Mouse (Mus musculus) urinary bladder, postnatal 36 days (tissue): ENCODE data around the gene Smo.
A peak's percentile ranks its signal among the peaks of the same experiment; 100 is the strongest.

Experiments used
- DNase-seq, 2 experiments: peaks; one replicate each; pipeline ENCODE4 v3.0.0; 2022; ENCODE audit warnings: low spot score in 2 of 2, mixed read lengths in 1 of 2

The Smo gene

DNA sequence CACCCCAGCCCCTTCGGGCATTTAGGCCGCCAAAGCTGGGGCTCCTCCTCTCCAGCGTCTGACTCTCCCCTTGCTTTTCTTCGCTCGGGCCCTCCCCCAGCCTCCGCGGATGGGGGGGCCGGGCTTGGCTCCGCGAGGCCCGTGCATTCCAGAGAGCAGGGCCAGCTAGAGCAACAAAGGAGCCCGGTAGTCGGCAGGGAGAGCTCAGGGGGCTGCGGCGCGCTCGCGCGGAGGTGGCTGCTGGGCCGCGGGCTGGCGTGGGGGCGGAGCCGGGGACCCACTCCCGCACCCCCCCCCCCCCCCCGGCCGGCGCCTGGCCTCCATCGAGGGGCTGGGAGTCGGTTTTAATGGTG is at the start of gene Smo:
Gene Smo, plus strand, starts transcription at position 168 of the 353 bp plus-strand sequence.
- peak; percentile 68 to 77 for DNase-seq

DNA sequence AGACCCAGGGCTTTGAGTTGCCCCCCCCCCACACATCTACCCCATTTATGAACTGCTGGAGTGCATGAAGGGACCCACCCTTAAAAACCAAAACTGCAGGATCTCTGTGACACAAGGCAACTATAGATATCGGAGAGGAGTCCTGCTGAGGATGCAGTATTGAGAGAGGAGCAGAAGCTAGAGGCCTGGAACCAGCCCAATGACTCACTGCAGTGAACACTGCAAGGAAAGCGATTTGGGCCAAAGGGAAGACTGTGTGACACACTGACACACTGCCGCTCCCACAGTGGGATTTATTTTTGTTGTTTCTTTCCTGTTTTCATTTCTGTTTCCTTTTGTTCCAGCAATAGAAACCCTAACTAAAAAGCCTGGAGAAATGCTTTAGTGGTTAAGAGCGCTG is 49.4 kb upstream of the Smo start:
- DNase-seq = peak in 1 of 2 experiments; percentile 24

DNA sequence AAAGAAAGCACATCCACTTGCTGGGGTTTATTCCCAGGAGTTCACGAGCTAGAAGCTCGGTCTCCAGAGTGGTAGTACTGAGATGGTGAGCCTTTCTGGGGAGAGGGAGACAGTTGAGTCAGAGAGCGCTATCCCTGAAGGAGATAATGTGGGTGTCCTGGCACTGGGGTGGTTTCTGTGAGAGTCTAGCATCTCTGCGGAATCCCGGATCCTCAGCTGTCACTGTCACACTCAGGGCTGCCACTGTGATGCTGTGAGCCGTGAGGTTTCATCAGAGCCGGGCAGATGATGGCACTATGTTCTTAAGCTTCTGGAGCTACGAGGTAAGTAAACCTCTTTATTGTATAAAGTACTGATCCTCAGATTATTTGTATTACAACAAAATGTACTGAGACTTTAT is 45.8 kb upstream of the Smo start:
- no peak for DNase-seq

DNA sequence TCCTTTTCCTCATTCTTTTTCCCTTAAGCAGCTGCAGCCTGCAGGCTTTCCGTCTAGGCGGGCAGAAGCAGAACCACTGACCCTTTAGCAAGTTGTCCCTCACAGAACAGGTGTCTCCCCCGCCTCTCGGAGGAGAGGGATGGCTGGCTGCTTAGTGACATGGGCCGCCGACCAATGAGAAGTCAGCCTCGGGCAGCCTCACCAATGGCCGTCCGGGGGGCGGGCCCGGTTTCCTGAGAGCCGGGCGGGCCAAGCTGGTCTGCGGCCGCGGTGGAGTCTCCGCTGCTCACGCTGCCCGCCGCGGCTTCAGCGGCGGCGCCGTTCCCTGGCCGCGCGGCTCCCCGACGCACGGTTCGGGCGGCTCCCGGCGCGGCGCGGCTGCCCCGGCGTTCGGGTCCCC is 41.4 kb upstream of the Smo start, which contains the start of gene Tspan33:
Gene Tspan33, plus strand, starts transcription at position 270 of the 400 bp plus-strand sequence.
- peak; percentile 87 to 93 for DNase-seq

DNA sequence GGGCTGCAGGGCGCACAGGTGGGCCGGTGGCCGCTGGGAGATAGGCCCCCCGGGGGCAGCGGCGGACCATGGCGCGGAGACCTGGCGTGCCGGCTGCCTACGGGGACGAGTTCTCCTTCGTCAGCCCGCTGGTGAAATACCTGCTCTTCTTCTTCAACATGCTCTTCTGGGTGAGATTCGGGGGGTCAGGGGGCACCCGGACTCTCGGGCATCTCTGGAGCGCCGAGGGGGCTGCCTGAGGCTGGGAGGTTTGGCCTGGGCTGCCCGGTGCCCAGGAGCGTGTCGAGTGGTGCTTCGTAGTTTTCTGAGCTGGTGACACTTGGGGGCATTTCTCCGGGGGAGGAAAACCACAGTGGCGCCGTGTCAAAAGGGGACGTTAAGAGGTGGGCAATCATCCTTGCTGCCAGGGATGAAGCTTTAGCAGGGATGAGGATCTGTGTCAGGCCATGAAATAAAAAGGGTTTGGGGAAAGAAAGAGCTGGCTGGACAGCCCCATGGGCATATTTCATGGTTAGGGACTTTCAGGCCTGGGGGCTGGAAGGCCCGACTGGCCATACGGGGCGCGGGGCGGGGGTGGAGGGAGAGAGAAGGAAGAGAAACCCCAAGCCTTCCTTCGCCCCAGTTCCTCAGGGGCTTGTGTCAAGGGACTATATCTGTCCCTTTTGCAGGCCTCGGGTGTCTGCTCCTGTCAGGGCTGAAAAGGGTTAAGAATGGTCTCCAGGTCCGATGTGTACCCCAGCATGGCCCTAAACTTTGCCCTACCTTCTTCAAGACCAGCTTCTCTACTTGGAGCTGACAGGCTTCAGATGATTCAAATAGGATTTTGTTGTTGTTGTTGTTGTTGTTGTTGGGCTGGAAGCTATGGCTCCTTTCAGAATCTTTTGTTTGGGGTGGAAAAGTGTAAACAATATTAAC is 40.7 kb upstream of the Smo start:
- DNase-seq = no peak

DNA sequence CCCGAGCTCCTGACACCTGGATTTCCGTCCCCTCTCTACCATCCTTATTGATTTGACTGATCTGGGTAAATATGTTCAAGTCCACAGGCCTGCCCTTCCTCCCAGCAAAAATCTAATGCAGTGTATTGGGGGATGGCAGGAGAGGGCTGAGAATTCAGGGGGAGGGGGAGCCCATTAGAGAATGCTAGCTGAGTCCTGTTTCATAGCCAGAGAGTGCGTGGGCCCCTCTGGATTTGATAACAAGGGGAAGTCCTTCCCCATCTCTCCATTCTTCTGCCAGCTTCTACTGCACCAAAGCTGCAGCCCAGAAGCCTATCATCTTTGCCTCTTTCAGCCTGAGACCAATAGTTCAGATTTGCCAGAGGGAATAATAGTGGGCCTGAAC is 40.0 kb upstream of the Smo start:
- no peak for DNase-seq

DNA sequence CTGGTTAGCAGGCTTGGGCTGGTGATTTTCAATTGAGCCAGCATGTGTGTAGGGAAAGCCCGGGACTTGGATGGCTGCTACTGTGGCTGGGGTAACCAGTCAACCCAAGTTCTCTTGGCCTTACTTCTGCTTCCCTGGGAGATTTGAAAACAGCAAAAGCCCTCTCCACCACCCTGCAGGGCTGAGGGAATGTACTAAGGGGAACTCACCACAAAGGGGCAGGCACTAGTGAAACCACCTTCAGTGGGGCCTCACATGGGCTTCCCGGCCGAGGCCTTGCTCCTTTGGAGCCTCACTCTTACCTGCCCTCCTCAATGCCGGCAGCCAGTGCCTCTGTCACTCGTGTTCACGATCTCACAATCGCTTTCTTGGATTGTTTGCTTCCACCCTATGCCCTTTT is 39.3 kb upstream of the Smo start:
- no peak for DNase-seq

DNA sequence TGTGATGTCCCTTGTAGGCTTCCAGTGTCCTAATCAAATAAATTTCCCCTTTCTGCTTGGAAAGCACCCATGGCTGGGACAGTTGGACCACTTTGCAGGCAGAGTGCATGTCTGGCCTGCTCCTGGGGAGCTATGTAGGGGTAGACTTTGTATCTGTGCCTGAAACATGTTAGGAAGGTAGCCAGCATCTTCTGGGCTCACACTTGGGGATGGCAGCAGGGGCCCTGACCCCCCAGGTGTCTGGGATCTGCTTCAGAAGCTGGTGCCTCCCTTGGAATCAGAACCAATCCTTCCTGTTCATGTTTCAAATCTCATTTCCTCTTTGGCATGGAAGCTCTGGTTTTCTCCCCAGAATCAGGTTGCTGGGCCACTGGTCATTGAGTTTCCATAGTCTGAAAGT is 38.2 kb upstream of the Smo start:
- DNase-seq = no peak

DNA sequence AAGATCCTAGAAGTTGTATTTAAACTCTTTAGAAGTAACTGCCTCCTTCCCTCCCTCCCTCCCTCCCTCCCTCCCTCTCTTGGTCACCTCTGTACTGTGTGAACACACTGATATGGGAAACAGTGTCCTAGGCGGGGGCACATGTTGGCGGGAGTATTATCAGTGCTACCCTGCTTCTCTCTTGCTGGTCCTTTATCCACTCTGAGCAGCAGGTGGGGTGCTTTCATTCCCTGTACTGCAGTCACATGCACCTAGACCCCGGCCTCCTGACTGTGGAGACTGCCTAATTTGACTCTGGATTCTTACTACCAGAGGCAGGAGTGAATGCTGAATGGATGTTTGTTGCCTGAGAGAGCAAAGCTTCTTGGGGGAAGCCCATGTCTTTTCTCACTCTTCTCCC is 37.8 kb upstream of the Smo start:
- DNase-seq = no peak

DNA sequence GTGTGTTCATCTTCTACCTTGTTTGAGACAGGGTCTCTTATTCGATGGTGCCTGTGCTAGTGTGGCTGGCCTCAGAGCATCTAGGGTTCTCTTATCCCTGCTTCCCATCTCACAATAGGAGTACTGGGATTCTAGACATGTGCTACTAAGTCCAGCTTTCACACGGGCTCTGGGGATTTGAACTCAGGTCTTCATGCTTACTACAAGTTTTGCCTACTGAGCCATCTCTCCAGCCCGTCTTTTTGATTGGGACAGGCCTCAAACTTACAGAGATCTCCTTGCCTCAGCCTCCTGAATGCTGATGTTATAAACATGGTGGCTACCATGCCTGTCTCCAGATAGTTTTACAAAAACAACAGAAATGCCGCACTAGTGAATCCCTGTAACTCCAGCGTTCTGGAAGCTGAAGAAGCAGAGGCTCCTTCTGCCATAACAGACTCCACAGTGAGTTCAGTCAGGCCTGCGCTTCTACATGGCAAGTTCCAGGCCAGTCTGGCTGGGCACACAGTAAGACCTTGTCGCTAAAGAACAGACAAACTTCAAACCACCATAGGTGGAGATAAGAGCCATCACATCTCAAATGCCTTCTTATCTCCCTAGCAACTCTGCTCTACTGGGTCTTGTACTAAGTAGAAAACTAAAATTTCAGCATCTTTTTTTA is 36.1 kb upstream of the Smo start:
- no peak for DNase-seq

DNA sequence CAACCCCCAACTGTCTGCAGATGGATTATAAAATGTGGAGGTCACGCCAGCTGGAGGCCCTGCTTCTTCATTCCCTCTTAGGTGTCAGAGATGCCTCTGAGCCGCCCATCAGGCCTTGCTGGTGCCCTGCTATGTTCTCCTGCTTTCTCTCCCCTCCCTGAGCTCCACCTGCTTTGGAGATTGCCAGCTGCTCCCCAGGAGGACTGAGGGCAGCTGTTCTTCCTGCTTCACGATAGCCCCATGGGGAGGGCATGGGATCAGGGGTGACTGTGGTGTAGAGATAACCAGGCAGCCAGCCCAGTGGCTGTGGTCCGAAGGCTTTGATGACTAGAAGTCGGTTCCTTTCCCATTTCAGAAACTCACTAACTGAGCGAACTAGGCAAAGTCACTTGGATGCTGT is 34.3 kb upstream of the Smo start:
- no peak for DNase-seq

DNA sequence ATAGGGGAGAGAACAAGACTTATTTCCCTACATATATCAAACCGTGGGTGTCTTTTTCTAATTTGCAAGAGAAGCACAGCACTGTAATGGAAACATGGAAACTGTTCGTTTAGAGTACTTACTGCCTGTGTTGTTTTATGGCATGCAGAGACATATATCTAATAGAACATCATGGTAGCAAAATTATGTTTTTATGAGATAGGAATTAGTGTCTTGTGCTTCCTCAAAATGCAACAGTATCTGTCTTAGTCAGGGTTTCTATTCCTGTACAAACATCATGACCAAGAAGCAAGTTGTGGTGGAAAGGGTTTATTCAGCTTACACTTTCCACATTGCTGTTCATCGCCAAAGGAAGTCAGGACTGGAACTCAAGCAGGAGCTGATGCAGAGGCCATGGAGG is 33.2 kb upstream of the Smo start:
- no peak for DNase-seq

DNA sequence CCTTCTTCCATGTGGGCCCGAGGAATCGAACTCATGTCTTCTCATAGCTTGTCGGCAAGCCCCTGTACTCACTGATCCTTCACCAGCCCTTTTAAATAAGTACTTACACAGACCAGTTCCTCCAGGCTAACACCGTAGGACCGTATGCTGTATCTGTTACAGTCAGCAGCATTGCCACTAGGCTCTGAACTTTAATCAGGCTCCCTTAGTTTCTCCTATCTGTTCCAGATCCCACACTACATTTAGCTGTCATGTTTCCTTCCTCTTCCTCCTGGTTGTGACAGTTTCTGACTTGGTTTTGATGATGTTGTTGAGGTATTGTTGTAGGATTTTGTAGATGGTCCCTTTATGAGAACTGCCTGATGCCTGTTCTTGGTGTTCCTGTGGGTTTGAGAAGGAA is 31.2 kb upstream of the Smo start:
- DNase-seq = no peak

DNA sequence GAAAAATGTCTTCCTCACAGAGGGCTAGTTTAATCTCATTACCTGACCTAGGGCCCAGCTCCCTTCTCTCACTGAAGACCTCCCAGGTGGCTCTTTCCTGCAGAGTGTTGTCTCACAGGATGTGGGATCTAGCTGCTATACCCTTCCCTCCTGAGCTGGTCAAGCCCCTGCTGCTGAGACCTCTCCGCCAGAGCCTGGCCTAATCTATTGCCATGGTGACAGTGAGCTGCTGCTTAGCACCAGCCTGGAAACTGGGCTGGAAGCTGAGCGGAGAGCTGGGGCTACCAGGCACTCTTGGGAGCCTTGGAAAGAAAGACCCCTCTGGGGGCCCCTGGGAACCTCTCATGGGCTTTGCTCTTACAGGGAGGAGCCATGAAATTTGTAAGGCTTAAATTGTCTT is 27.4 kb upstream of the Smo start:
- no peak for DNase-seq

DNA sequence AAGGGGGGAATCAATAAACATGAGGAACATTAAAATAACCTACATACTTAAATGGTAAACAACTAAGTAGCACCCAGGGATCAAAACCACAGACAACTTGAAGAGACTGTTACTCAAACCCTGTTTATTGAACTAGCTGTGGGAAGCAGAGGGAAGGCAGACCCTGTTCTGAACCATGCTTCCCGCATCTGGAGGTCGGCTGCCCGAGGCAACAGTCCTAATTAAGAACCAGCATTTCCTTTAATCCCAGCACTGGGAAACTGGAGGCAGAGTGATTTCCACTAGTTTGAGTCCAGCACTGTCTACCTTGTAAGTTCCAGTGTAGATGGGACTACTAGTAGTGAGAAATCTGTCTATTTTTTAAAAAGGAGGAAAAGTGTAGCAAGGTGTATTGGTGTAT is 24.0 kb upstream of the Smo start:
- DNase-seq = no peak

DNA sequence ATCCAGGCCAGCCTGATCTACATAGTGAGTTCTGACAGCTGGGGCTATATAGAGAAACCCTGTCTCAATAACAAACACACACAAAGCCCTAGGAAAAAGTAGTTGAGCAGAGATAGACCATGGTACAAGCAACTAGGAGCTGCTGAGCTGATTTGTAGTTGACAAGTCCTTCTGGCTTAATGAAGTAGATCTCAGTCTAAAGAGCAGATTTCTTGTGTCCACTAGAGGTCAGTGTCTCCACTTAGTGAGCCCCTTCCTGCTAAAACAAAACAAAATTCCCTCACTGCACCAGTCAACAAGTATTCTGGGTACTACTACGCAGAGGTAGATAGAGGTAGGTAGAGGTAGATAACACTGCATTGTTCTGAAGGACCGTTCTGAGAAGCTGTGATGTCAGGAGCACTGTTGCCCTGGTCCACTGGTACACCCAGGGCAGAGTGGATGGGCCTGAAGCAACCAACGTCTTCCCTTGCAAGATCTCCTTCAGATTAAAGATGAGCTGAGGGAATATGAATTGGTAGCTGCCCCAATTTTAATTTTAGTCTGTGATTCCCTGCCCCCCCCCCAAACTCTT is 23.2 kb upstream of the Smo start:
- DNase-seq = no peak

DNA sequence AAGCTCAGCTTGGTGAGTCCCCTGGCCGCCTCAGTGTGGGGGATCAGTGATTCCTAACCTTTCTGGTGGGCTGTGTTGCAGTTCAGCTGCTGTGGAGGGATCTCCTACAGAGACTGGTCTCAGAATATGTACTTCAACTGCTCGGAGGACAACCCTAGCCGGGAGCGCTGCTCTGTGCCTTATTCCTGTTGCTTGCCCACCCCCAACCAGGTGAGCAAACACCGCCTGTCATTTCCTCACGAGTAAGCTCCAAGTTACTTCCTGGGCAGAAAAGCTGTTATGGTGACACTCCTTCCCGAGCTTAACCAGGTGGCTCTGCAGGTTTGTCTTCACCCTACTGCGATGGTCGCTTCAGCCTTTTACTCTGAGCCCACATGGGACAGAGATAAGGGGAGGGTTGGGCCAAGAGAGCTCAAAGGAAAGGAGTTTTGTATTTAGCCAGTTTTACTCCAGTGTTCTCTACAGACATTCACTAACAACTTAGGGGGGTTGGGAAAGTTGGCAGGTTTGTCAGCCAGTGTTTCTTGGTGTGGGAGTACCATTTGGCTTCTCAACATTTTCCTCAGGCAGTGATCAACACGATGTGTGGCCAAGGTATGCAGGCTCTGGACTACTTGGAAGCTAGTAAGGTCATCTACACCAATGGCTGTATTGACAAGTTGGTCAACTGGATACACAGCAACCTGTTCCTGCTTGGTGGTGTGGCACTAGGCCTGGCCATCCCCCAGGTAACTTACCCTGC is 18.5 kb upstream of the Smo start:
- DNase-seq = no peak

DNA sequence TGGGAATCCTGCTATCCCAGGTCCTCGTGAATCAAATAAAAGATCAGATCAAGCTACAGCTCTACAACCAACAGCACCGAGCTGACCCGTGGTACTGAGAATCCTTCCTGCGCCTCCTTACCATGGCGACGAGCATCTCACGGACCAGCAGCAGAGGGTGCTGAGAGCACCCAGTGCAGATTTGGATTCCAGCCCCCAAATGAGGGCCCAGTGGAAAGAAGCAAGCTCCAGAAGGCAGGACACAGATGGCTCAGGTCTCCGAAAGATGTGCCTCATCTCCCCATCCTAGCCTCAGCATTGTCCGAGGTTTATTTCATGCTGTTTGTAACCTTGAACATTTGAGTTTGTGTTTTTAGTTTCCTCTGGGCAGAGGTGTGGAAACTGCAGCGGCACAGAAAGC is 17.8 kb upstream of the Smo start:
- DNase-seq = no peak

DNA sequence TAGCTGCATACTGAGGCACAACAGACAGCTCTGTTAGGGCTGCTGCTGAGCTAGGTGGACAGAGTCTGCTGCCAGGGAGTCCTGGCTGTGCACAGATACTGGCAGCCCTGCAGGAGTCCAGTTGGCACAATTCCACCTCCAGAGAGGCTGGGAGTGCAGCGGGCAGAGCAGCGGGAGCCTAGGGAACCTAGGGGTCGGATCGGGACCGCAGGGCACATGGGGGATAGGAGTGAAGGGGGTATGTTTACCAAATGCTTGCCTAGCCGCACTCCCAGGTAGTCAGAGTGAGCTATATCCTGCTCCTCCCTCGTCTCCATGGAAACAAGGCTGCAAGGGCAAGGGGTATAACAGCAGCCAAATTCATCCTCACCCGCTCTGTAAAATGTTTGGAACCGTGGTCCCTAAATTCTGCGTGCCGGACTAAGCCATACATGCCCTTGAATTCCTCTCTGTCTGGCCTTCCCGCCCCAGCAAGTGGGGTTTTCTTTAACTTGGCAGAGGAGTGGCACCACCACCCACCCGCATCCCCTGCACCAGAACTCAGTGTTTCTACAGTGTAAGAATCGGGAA is 17.3 kb upstream of the Smo start:
- DNase-seq = peak in 1 of 2 experiments; percentile 22

DNA sequence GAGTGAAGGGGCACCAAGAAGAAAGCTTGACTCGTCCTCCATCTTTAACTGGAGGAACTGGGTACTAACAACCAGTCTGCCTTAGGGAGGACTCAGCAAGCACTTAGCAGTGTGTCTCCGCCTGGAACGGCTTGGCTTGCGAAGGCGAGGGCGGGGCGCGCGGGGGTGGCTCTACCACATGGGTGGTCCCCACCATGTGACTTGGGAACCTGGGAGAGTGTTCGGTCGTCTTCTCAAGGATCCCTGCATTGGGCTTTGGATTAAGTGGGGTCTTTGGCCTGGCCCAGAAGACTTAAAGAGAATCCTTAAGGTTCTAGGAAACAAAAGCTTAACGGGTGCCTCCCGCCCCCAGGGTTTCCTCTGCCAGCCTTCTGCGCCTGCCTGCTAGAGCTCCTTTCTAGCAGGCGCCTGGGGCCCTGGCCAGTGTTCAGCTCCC is 16.4 kb upstream of the Smo start:
- DNase-seq = peak; percentile 57 to 68

DNA sequence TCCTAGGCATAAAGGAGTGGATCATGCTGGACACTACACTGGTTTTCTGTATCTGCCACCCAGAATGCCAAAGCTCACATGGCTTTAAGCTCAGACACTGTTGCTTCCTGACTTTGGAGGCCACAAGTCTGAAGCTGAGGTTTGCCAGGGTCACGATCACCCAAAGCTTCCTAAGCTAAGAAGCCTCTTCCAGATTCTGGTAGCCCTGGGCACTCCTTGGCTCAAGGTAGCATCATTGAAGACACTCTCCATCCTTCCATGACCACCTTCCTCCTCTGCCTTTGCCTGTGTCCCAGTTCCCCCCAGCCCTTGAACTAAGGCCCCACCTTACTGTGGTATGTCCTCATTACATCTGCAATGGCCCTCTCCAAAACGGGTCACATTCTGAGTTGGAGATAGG is 13.4 kb upstream of the Smo start:
- DNase-seq = no peak
